Mouse (Mus musculus) neural tube, embryonic 13.5 days (tissue): Measurements from ENCODE around the gene Tmc4. TPM values are rescaled to one million over a fixed set of nuclear protein-coding genes. Genes with fewer than 3 reads are reported as not detected.
"Not testable (repeated sequence)": the region's sequence is repeated elsewhere in the genome, so short reads cannot be mapped to it uniquely, and the experiment has no call there.

ENCODE experiments used
- ATAC-seq: fragments of 200-750 bp; cut with Nextera tagmentation; 2 replicates; pipeline ENCODE4 v1.8.0; 2017; ENCODE audit warnings: low read depth, mild to moderate bottlenecking, moderate TSS enrichment, moderate library complexity
- H3K27ac ChIP-seq: fragments of 300-500 bp; sonication (generic); replicated peaks from 2 replicates; pipeline ENCODE4 v1.5.1; 2015; ENCODE audit warnings: moderate library complexity, mild to moderate bottlenecking, inconsistent platforms
- H3K27me3 ChIP-seq: fragments of 300-500 bp; sonication (generic); 2 replicates; pipeline ENCODE4 v1.6.1; 2015; ENCODE audit warnings: mild to moderate bottlenecking, inconsistent platforms
- H3K36me3 ChIP-seq: fragments of 300-500 bp; sonication (generic); 2 replicates; pipeline ENCODE4 v1.6.1; 2015; ENCODE audit warnings: mild to moderate bottlenecking, inconsistent platforms
- H3K4me1 ChIP-seq: fragments of 300-500 bp; sonication (generic); replicated peaks from 2 replicates; pipeline ENCODE4 v1.6.1; 2015; ENCODE audit warnings: inconsistent platforms
- H3K4me2 ChIP-seq: fragments of 300-500 bp; sonication (generic); 2 replicates; pipeline ENCODE4 v1.6.1; 2015; ENCODE audit warnings: inconsistent platforms, mild to moderate bottlenecking, moderate library complexity
- H3K4me3 ChIP-seq: fragments of 300-500 bp; sonication (generic); 2 replicates; pipeline ENCODE4 v1.5.1; 2015; ENCODE audit warnings: mild to moderate bottlenecking, inconsistent platforms
- H3K9ac ChIP-seq: fragments of 300-500 bp; sonication (generic); 2 replicates; pipeline ENCODE4 v1.6.1; 2015; ENCODE audit warnings: moderate library complexity, mild to moderate bottlenecking, inconsistent platforms
- H3K9me3 ChIP-seq: fragments of 300-500 bp; sonication (generic); 2 replicates; pipeline ENCODE4 v1.6.1; 2016; ENCODE audit warnings: inconsistent platforms
- WGBS: fragments of 180-500 bp; shearing (Covaris S2); methylation state at CpG from one replicate; pipeline ENCODE4 v1.1.7; 2015; 5-methylcytosine and 5-hydroxymethylcytosine counted together
- polyA plus RNA-seq: library from polyadenylated mRNA; unstranded; fragments of >200 nt; fragmentation: Nextera tagmentation; extraction: Ambion mirVana; gene quantifications from 2 replicates; pipeline ENCODE4 v1.2.1, GENCODE M21; 2015

Tmc4 gene
- polyA plus RNA-seq, result 3.6 and 4.4 TPM in 2 replicates

GRCm38 (mm10) chr7:3677342-3677741 lies at the start of gene Tmc4:
Tmc4 (minus strand) TSS chr7:3677553.
- H3K9me3 ChIP-seq, result no peaks in the 10 kb centered on the region
- no peak within 1 kb of the TSS for H3K9ac ChIP-seq

GRCm38 (mm10) chr7:3725459-3725858 lies 48.1 kb upstream of the Tmc4 start:
- H3K27me3 ChIP-seq, H3K9me3 ChIP-seq, H3K4me2 ChIP-seq, H3K4me3 ChIP-seq, H3K9ac ChIP-seq, ATAC-seq, H3K36me3 ChIP-seq, H3K4me1 ChIP-seq, H3K27ac ChIP-seq: not testable (repeated sequence)

More at GRCm38 (mm10) chr7:3677342-3677741, at the start of gene Tmc4:
- Histone ChIP-seq H3K27ac (no peak within 1 kb of the TSS), H3K4me1 (no peaks in the 10 kb centered on the region), H3K27me3 (no peaks in the 10 kb centered on the region), H3K4me3 (no peak within 1 kb of the TSS), H3K4me2 (no peak within 1 kb of the TSS), H3K36me3 (peaks cover 29% of the 10 kb centered on the region)
- ATAC-seq, result no peak
- WGBS, result 59% methylated on average over 9 of the region's 9 CpGs

- H3K27ac ChIP-seq, H3K9ac ChIP-seq, ATAC-seq, H3K4me1 ChIP-seq, H3K9me3 ChIP-seq, H3K4me2 ChIP-seq, H3K27me3 ChIP-seq, H3K4me3 ChIP-seq, H3K36me3 ChIP-seq: not testable (repeated sequence)
- WGBS, result 69% methylated on average over 1 of the region's 3 CpGs
These were observed 42.9 kb upstream of the Tmc4 start, which contains the start of gene Pirb for GRCm38 (mm10) chr7:3720268-3720667. Pirb (minus strand) TSS chr7:3720391.

GRCm38 (mm10) chr7:3715249-3715648 lies 37.9 kb upstream of the Tmc4 start:
- ATAC-seq, result no peak
- no peaks in the 10 kb centered on the region for H3K4me1 ChIP-seq
- H3K9ac ChIP-seq, result no peak overlapping the region
- no peak overlapping the region for H3K27ac ChIP-seq
- no peak overlapping the region for H3K4me2 ChIP-seq
- no peak overlapping the region for H3K4me3 ChIP-seq
- no peaks in the 10 kb centered on the region for H3K36me3 ChIP-seq
- 52% methylated on average over 1 of the region's 1 CpGs for WGBS
- H3K9me3 ChIP-seq, result no peaks in the 10 kb centered on the region
- no peaks in the 10 kb centered on the region for H3K27me3 ChIP-seq

GRCm38 (mm10) chr7:3712264-3712942 lies 35.0 kb upstream of the Tmc4 start:
- no peak overlapping the region for H3K27ac ChIP-seq
- no peak overlapping the region for H3K4me3 ChIP-seq
- H3K4me1 ChIP-seq, result no peaks in the 10 kb centered on the region
- H3K27me3 ChIP-seq, result no peaks in the 10 kb centered on the region
- ATAC-seq, result no peak
- H3K36me3 ChIP-seq, result peaks cover 11% of the 10 kb centered on the region
- no peaks in the 10 kb centered on the region for H3K9me3 ChIP-seq
- 43% methylated on average over 5 of the region's 5 CpGs for WGBS
- no peak overlapping the region for H3K9ac ChIP-seq
- no peak overlapping the region for H3K4me2 ChIP-seq

- H3K4me2 ChIP-seq, result no peak overlapping the region
- H3K4me1 ChIP-seq, result peaks cover 23% of the 10 kb centered on the region
- H3K27ac ChIP-seq, result no peak overlapping the region
- WGBS, result 67% methylated on average over 1 of the region's 1 CpGs
- H3K4me3 ChIP-seq, result no peak overlapping the region
- no peak overlapping the region for H3K9ac ChIP-seq
- no peak for ATAC-seq
- peaks cover 26% of the 10 kb centered on the region for H3K36me3 ChIP-seq
- H3K27me3 ChIP-seq, result no peaks in the 10 kb centered on the region
- no peaks in the 10 kb centered on the region for H3K9me3 ChIP-seq
These were observed 31.6 kb upstream of the Tmc4 start for GRCm38 (mm10) chr7:3709000-3709399.

- peaks cover 24% of the 10 kb centered on the region for H3K4me1 ChIP-seq
- H3K27ac ChIP-seq, H3K9me3 ChIP-seq, ATAC-seq, H3K9ac ChIP-seq, H3K27me3 ChIP-seq, H3K4me3 ChIP-seq, H3K4me2 ChIP-seq: not testable (repeated sequence)
- 32% methylated on average over 5 of the region's 5 CpGs for WGBS
- H3K36me3 ChIP-seq, result peaks cover 26% of the 10 kb centered on the region
These were observed 31.2 kb upstream of the Tmc4 start for GRCm38 (mm10) chr7:3708447-3708980.

GRCm38 (mm10) chr7:3707568-3708413 lies 30.4 kb upstream of the Tmc4 start:
- no peaks in the 10 kb centered on the region for H3K9me3 ChIP-seq
- no peak overlapping the region for H3K4me3 ChIP-seq
- no peak overlapping the region for H3K27ac ChIP-seq
- ATAC-seq, result no peak
- H3K4me2 ChIP-seq, result no peak overlapping the region
- H3K36me3 ChIP-seq, result peaks cover 26% of the 10 kb centered on the region
- H3K4me1 ChIP-seq, result peaks cover 30% of the 10 kb centered on the region
- WGBS, result 30% methylated on average over 7 of the region's 7 CpGs
- H3K27me3 ChIP-seq, result no peaks in the 10 kb centered on the region
- H3K9ac ChIP-seq, result no peak overlapping the region

GRCm38 (mm10) chr7:3707027-3707426 lies 29.7 kb upstream of the Tmc4 start:
- Histone ChIP-seq H3K9ac (peak overlapping the region; percentile 12; the same call in 1 of the 2 replicates), H3K9me3 (no peaks in the 10 kb centered on the region), H3K4me3 (0 out of 2 replicates have a peak overlapping the region, but pooled peaks have one; percentile 8), H3K36me3 (peaks cover 27% of the 10 kb centered on the region), H3K4me2 (peak overlapping the region; percentile 99), H3K4me1 (peaks cover 30% of the 10 kb centered on the region), H3K27me3 (no peaks in the 10 kb centered on the region), H3K27ac (no peak overlapping the region)
- WGBS, result 65% methylated on average over 4 of the region's 4 CpGs
- ATAC-seq, result no peak

- peaks cover 30% of the 10 kb centered on the region for H3K4me1 ChIP-seq
- no peaks in the 10 kb centered on the region for H3K27me3 ChIP-seq
- ATAC-seq, result no peak
- peak overlapping the region; percentile 99 for H3K4me2 ChIP-seq
- WGBS, result 61% methylated on average over 11 of the region's 11 CpGs
- H3K27ac ChIP-seq, result no peak overlapping the region
- H3K4me3 ChIP-seq, result peak overlapping the region; percentile 90
- H3K36me3 ChIP-seq, result peaks cover 30% of the 10 kb centered on the region
- no peaks in the 10 kb centered on the region for H3K9me3 ChIP-seq
- peak overlapping the region; percentile 93 for H3K9ac ChIP-seq
These were observed 29.1 kb upstream of the Tmc4 start for GRCm38 (mm10) chr7:3706343-3706934.

- whole genome bisulfite sequencing, result 27% methylated on average over 6 of the region's 6 CpGs
These were observed 28.6 kb upstream of the Tmc4 start for GRCm38 (mm10) chr7:3705911-3706310.

GRCm38 (mm10) chr7:3705461-3705860 lies 28.1 kb upstream of the Tmc4 start:
- Histone ChIP-seq H3K4me3 (peak overlapping the region; percentile 90), H3K4me2 (peak overlapping the region; percentile 99), H3K9ac (peak overlapping the region; percentile 93), H3K4me1 (peaks cover 30% of the 10 kb centered on the region), H3K27ac (0 out of 2 replicates have a peak overlapping the region, but pooled peaks have one; percentile 13), H3K36me3 (peaks cover 39% of the 10 kb centered on the region)
- not testable (repeated sequence) for ATAC-seq, H3K9me3 ChIP-seq, H3K27me3 ChIP-seq
- 3% methylated on average over 7 of the region's 7 CpGs for WGBS

More at GRCm38 (mm10) chr7:3705911-3706310, 28.6 kb upstream of the Tmc4 start:
- no peak for ATAC-seq
- Histone ChIP-seq H3K9ac (peak overlapping the region; percentile 93), H3K27ac (0 out of 2 replicates have a peak overlapping the region, but pooled peaks have one; percentile 13), H3K9me3 (no peaks in the 10 kb centered on the region), H3K27me3 (no peaks in the 10 kb centered on the region), H3K4me1 (peaks cover 30% of the 10 kb centered on the region), H3K4me3 (peak overlapping the region; percentile 90), H3K36me3 (peaks cover 35% of the 10 kb centered on the region), H3K4me2 (peak overlapping the region; percentile 99)
